Mouse (Mus musculus) embryonic facial prominence, embryonic 11.5 days (tissue): ENCODE data around the gene Rps6kl1. TPM values are rescaled to one million over a fixed set of nuclear protein-coding genes. Genes with fewer than 3 reads are reported as not detected.

Experiments
- ATAC-seq: fragments of 200-750 bp; cut with Nextera tagmentation; replicated peaks from 2 replicates; pipeline ENCODE4 v1.8.0; 2017; ENCODE audit warnings: low read depth; ENCODE audit not compliant: insufficient number of reproducible peaks, low FRiP score, low TSS enrichment
- DNase-seq: peaks from one replicate; pipeline ENCODE4 v3.0.0-alpha.2; 2015; ENCODE audit warnings: low spot score
- H3K27ac ChIP-seq: fragments of 300-500 bp; sonication (generic); replicated peaks from 2 replicates; pipeline ENCODE4 v1.5.1; 2014; ENCODE audit warnings: mild to moderate bottlenecking, low read depth, low read length, control low read depth
- H3K27me3 ChIP-seq: fragments of 300-500 bp; sonication (generic); 2 replicates; pipeline ENCODE4 v1.6.1; 2014; ENCODE audit warnings: mild to moderate bottlenecking, low read length, moderate library complexity, mixed read lengths; ENCODE audit not compliant: control insufficient read depth, insufficient read depth
- H3K36me3 ChIP-seq: fragments of 300-500 bp; sonication (generic); replicated peaks from 2 replicates; pipeline ENCODE4 v1.6.1; 2014; ENCODE audit warnings: low read depth, mild to moderate bottlenecking, low read length, moderate library complexity, mixed read lengths; ENCODE audit not compliant: control insufficient read depth, insufficient read depth
- H3K4me1 ChIP-seq: fragments of 300-500 bp; sonication (generic); 2 replicates; pipeline ENCODE4 v1.6.1; 2014; ENCODE audit warnings: low read length, mixed read lengths; ENCODE audit not compliant: control insufficient read depth, insufficient read depth
- H3K4me2 ChIP-seq: fragments of 300-500 bp; sonication (generic); 2 replicates; pipeline ENCODE4 v1.6.1; 2014; ENCODE audit warnings: low read depth, mild to moderate bottlenecking, control low read depth, low read length, moderate library complexity
- H3K4me3 ChIP-seq: fragments of 300-500 bp; sonication (generic); 2 replicates; pipeline ENCODE4 v1.5.1; 2014; ENCODE audit warnings: low read depth, low read length, control low read depth
- H3K9ac ChIP-seq: fragments of 300-500 bp; sonication (generic); replicated peaks from 2 replicates; pipeline ENCODE4 v1.6.1; 2014; ENCODE audit warnings: mild to moderate bottlenecking, control low read depth, low read length
- H3K9me3 ChIP-seq: fragments of 300-500 bp; sonication (generic); replicated peaks from 2 replicates; pipeline ENCODE4 v1.6.1; 2016; ENCODE audit warnings: mild to moderate bottlenecking, low read length, inconsistent platforms, mixed read lengths; ENCODE audit not compliant: control insufficient read depth
- WGBS: fragments of 180-500 bp; shearing (Covaris S2); extraction: QIAGEN DNeasy Blood & Tissue Kit; methylation state at CpG from one replicate; pipeline ENCODE4 v1.1.7; 2014; 5-methylcytosine and 5-hydroxymethylcytosine counted together
- polyA plus RNA-seq: library from polyadenylated mRNA; unstranded; fragments of >200 nt; fragmentation: Nextera tagmentation; extraction: Ambion mirVana; gene quantifications from 2 replicates; pipeline ENCODE4 v1.2.1, GENCODE M21; 2014

Gene Rps6kl1
- polyA plus RNA-seq, 1 experiment from 2014 or later, result 1.3 TPM

GRCm38 (mm10) chr12:85131361-85131760 is 19.7 kb downstream of the Rps6kl1 start:
- ATAC-seq (no peak), DNase-seq (no peak)
- H3K36me3 ChIP-seq, result peaks cover 19% of the 10 kb centered on the region
- H3K27ac ChIP-seq, result no peak overlapping the region
- no peak overlapping the region for H3K4me2 ChIP-seq
- no peak overlapping the region for H3K4me3 ChIP-seq
- H3K9ac ChIP-seq, result no peak overlapping the region
- no peaks in the 10 kb centered on the region for H3K27me3 ChIP-seq
- WGBS, result 84% methylated on average over 6 of the region's 6 CpGs
- no peaks in the 10 kb centered on the region for H3K4me1 ChIP-seq
- no peaks in the 10 kb centered on the region for H3K9me3 ChIP-seq

- no peak for DNase-seq
These were observed 21.6 kb downstream of the Rps6kl1 start for GRCm38 (mm10) chr12:85129426-85129978.

GRCm38 (mm10) chr12:85126986-85127603 is 24.0 kb downstream of the Rps6kl1 start:
- DNase-seq (no peak), ATAC-seq (no peak)
- Histone ChIP-seq H3K27ac (no peak overlapping the region), H3K4me1 (no peaks in the 10 kb centered on the region), H3K4me3 (no peak overlapping the region), H3K27me3 (no peaks in the 10 kb centered on the region), H3K4me2 (no peak overlapping the region), H3K36me3 (peaks cover 24% of the 10 kb centered on the region), H3K9ac (no peak overlapping the region), H3K9me3 (no peaks in the 10 kb centered on the region)
- WGBS, result 86% methylated on average over 8 of the region's 8 CpGs

More at GRCm38 (mm10) chr12:85129426-85129978, 21.6 kb downstream of the Rps6kl1 start:
- H3K4me1 ChIP-seq, result no peaks in the 10 kb centered on the region
- no peak for ATAC-seq
- 95% methylated on average over 9 of the region's 9 CpGs for WGBS
- peaks cover 19% of the 10 kb centered on the region for H3K36me3 ChIP-seq
- H3K27ac ChIP-seq, result no peak overlapping the region
- no peak overlapping the region for H3K4me3 ChIP-seq
- no peaks in the 10 kb centered on the region for H3K9me3 ChIP-seq
- no peak overlapping the region for H3K4me2 ChIP-seq
- H3K27me3 ChIP-seq, result no peaks in the 10 kb centered on the region
- no peak overlapping the region for H3K9ac ChIP-seq

GRCm38 (mm10) chr12:85124751-85125150 is 26.3 kb downstream of the Rps6kl1 start:
- 93% methylated on average over 5 of the region's 5 CpGs for WGBS
- Histone ChIP-seq H3K4me2 (no peak overlapping the region), H3K4me3 (no peak overlapping the region), H3K9ac (no peak overlapping the region), H3K27me3 (no peaks in the 10 kb centered on the region), H3K4me1 (no peaks in the 10 kb centered on the region), H3K27ac (no peak overlapping the region), H3K9me3 (no peaks in the 10 kb centered on the region), H3K36me3 (peaks cover 23% of the 10 kb centered on the region)
- ATAC-seq (no peak), DNase-seq (no peak)

GRCm38 (mm10) chr12:85123645-85124044 is 27.4 kb downstream of the Rps6kl1 start:
- no peaks in the 10 kb centered on the region for H3K9me3 ChIP-seq
- WGBS, result 95% methylated on average over 11 of the region's 11 CpGs
- no peak for ATAC-seq
- no peak overlapping the region for H3K4me2 ChIP-seq
- H3K27ac ChIP-seq, result no peak overlapping the region
- no peaks in the 10 kb centered on the region for H3K27me3 ChIP-seq
- no peak overlapping the region for H3K4me3 ChIP-seq
- peaks cover 22% of the 10 kb centered on the region for H3K36me3 ChIP-seq
- H3K9ac ChIP-seq, result no peak overlapping the region
- no peaks in the 10 kb centered on the region for H3K4me1 ChIP-seq
- DNase-seq, result no peak

GRCm38 (mm10) chr12:85123108-85123530 is 27.9 kb downstream of the Rps6kl1 start:
- 95% methylated on average over 9 of the region's 9 CpGs for WGBS
- no peak overlapping the region for H3K9ac ChIP-seq
- H3K4me2 ChIP-seq, result no peak overlapping the region
- no peak for ATAC-seq
- H3K9me3 ChIP-seq, result no peaks in the 10 kb centered on the region
- H3K27me3 ChIP-seq, result no peaks in the 10 kb centered on the region
- H3K4me3 ChIP-seq, result no peak overlapping the region
- H3K27ac ChIP-seq, result no peak overlapping the region
- H3K4me1 ChIP-seq, result no peaks in the 10 kb centered on the region
- DNase-seq, result no peak
- peaks cover 17% of the 10 kb centered on the region for H3K36me3 ChIP-seq

- Histone ChIP-seq H3K4me3 (no peak overlapping the region), H3K9ac (no peak overlapping the region), H3K4me2 (no peak overlapping the region), H3K9me3 (no peaks in the 10 kb centered on the region), H3K27me3 (no peaks in the 10 kb centered on the region), H3K36me3 (peaks cover 12% of the 10 kb centered on the region), H3K27ac (no peak overlapping the region), H3K4me1 (no peaks in the 10 kb centered on the region)
- no peak for ATAC-seq
- 89% methylated on average over 9 of the region's 9 CpGs for WGBS
- no peak for DNase-seq
These were observed 29.1 kb downstream of the Rps6kl1 start for GRCm38 (mm10) chr12:85121806-85122459.

GRCm38 (mm10) chr12:85115678-85116077 is 35.4 kb downstream of the Rps6kl1 start:
- Histone ChIP-seq H3K36me3 (peaks cover 3% of the 10 kb centered on the region), H3K9ac (no peak overlapping the region), H3K9me3 (no peaks in the 10 kb centered on the region), H3K27ac (no peak overlapping the region), H3K4me3 (no peak overlapping the region), H3K4me2 (no peak overlapping the region), H3K4me1 (peaks cover 3% of the 10 kb centered on the region), H3K27me3 (no peaks in the 10 kb centered on the region)
- WGBS, result 78% methylated on average over 7 of the region's 7 CpGs
- ATAC-seq (no peak), DNase-seq (no peak)
